Mouse (Mus musculus) brain, embryonic 14.5 days (tissue): ENCODE measurements around the gene Mmp23.

Experiments used
- CTCF ChIP-seq: fragments of 200-500 bp; IDR thresholded peaks from 2 replicates; pipeline ENCODE4 v1.5.1; 2012; ENCODE audit warnings: inconsistent platforms, mild to moderate bottlenecking, moderate library complexity, borderline replicate concordance; ENCODE audit not compliant: insufficient read depth, insufficient read length; ENCODE audit errors: extremely low read depth
- POLR2A ChIP-seq: fragments of 200-500 bp; IDR thresholded peaks from 2 replicates; pipeline ENCODE4 v1.6.1; 2012; ENCODE audit warnings: mild to moderate bottlenecking, inconsistent platforms, borderline replicate concordance; ENCODE audit not compliant: poor library complexity, insufficient read depth, insufficient read length, severe bottlenecking; ENCODE audit errors: extremely low read depth

DNA sequence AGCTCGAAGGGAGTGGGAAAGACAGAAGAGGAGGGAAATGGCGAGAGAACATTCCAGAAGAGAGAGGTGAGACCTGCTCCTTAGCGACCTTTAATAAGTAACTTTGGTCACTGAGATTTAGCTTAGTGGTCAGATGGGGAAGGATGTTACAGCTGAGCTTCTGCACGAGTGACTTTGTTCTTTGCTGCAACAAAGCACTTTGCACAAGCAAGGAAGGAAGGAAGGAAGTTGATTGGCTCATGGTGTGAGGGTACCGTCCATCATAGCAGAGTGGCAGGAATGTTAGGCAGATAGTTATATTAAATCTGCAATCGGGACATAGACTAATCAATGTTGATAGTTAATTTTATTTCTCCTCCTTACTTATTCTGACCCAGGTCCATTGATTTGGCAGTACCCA lies 22.9 kb downstream of the Mmp23 start:
- TF ChIP-seq POLR2A (no peak), CTCF (no peak)
